Mouse (Mus musculus) urinary bladder, adult 2 months (tissue): ENCODE results near the gene Cdc42ep4. TPM values are rescaled to one million over a fixed set of nuclear protein-coding genes. Genes with fewer than 3 reads are reported as not detected.
A peak's percentile ranks its signal among the peaks of the same experiment; 100 is the strongest.

Experiments
- DNase-seq: peaks from one replicate; pipeline ENCODE4 v3.0.0; 2022; ENCODE audit warnings: low spot score
- polyA plus RNA-seq: library from polyadenylated mRNA; depleted of rRNA; stranded (reverse); fragments of >200 nt; gene quantifications from 2 replicates; pipeline ENCODE4 v1.2.3, GENCODE M21; 2012; rRNA removed

The Cdc42ep4 gene
- polyA plus RNA-seq, 1 experiment, result 19.8 TPM

- DNase-seq, result peak; percentile 92
Observed at GRCm38 (mm10) chr11:113683957-113684706, 67.5 kb downstream of the Cdc42ep4 start, which contains the start of the genes Fam104a and D11Wsu47e. Gene Fam104a (minus strand): TSS chr11:113684155. Gene D11Wsu47e (plus strand): TSS chr11:113684412.

GRCm38 (mm10) chr11:113683627-113683956 is 68.1 kb downstream of the Cdc42ep4 start:
- DNase-seq, result no peak

GRCm38 (mm10) chr11:113682897-113683626 is 68.6 kb downstream of the Cdc42ep4 start:
- DNase-seq, result peak; percentile 36

- no peak for DNase-seq
Observed at GRCm38 (mm10) chr11:113681979-113682378, 69.7 kb downstream of the Cdc42ep4 start.

- DNase-seq, result no peak
Observed at GRCm38 (mm10) chr11:113680954-113681353, 70.7 kb downstream of the Cdc42ep4 start.

- DNase-seq, result no peak
Observed at GRCm38 (mm10) chr11:113678373-113678772, 73.3 kb downstream of the Cdc42ep4 start.

- no peak for DNase-seq
Observed at GRCm38 (mm10) chr11:113677378-113677777, 74.3 kb downstream of the Cdc42ep4 start.

Other genes with a start within 250 kb of the Cdc42ep4 start
- 0.15 and 0.21 TPM in 2 replicates for gene Sstr2, start 132.5 kb downstream of the Cdc42ep4 start, polyA plus RNA-seq
- 40.7 and 42.7 TPM in 2 replicates for gene Cog1, start 102.7 kb downstream of the Cdc42ep4 start, polyA plus RNA-seq
- 12.8 and 13.2 TPM in 2 replicates for gene Slc39a11, start 101.8 kb downstream of the Cdc42ep4 start, polyA plus RNA-seq
- 25.0 and 26.5 TPM in 2 replicates for gene Fam104a, start 67.7 kb downstream of the Cdc42ep4 start, polyA plus RNA-seq
- 11.5 and 12.5 TPM in 2 replicates for gene D11Wsu47e, start 67.5 kb downstream of the Cdc42ep4 start, polyA plus RNA-seq
- gene Cpsf4l, start 41.9 kb downstream of the Cdc42ep4 start, polyA plus RNA-seq, result 0.38 and 0.44 TPM in 2 replicates